Mouse (Mus musculus) cerebellum, postnatal 4 days (tissue): ENCODE data around the gene 4931414P19Rik.

Experiments used
- DNase-seq, 2 experiments: peaks; one replicate each; pipeline ENCODE4 v3.0.0; 2022; ENCODE audit warnings: low spot score in 2 of 2, mixed read lengths in 1 of 2

4931414P19Rik gene

DNA sequence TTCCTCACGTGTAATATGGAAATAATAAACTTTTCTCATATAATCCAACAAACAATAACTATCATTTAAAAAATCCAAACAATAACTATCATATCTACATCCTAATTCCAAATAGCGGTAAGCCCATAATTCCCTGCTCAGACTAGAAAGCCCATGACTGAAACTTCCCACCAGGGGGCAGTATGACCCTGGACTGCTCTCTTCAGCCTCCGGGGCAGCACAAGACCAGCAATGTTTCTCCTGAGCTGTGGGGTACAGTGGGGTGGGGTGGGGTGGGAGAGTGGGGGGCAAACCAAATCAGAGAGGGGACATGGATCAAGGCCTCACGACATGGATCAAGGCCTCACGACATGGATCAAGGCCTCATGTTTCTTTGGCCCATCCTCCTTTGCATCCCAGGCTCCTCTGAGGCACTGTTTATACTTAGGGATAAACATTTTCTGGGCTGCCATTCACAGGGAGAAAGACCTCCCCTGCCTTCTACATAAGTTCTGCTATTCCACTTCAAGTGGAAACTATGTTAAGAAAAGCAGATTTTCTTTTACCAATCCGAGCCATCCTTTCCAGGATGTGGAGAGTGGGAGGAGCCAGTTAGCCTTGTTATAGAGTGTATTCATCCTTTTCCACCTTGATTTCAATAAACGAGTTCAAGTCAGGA lies 22.0 kb downstream of the 4931414P19Rik start:
- peak in 1 of 2 experiments; percentile 67 for DNase-seq

DNA sequence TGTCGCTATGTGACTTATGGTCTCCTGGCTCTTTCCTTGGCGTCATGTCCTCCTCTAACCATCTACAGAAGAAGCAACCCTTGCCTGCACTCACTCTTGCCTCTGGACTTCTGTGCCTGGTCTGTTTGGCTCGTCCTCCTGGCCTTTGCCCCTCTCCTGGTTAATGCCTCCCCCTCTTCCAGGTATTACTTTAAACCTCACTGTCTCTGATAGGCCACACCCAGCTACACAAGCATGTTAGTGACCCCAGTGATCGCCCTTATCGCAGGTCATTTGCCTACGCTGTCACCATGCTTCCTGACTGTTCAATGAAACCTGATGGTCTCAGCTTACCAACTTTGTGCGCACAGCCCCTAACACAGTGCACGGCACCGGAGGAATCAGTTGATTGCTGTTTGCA lies 23.3 kb downstream of the 4931414P19Rik start:
- DNase-seq, result no peak

DNA sequence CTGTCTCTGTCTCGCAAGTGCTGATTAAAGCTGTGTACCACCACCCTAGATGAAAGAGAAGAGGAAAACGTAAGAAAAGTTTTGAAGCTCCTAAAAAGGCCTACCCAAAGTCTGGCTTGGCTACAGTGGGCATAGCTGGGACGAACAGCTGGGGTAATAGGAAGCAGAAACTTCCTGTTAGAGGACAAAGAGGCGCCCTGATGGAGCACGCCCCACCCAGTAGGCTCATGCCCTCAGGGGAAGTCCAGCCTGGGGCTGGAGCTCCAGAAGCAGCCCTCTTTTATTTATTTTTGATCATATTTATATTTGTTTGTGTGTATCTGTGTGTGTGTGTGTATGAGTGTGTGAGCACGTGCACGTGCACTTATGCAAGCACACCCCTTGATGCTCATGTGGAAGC lies 26.2 kb downstream of the 4931414P19Rik start:
- no peak for DNase-seq

DNA sequence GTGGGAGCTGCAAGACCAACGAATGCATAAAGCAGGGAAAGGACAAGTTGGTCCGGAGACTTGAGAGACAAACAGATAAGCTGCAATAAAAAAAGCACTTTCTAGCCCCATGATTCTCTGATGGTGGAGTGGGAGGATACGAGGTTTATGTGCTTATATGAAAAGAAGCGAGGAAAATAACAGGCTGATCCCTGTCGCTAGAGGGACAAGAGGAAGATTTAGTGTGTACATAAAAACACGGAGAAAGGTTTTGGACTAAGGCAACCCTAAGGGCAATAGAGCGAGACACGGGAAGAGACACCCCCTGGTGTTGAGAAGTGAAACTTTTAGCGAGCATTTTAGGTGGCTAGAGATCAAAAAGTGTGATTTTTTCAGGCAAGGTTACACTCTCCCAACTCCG lies 27.7 kb downstream of the 4931414P19Rik start:
- DNase-seq, result no peak

DNA sequence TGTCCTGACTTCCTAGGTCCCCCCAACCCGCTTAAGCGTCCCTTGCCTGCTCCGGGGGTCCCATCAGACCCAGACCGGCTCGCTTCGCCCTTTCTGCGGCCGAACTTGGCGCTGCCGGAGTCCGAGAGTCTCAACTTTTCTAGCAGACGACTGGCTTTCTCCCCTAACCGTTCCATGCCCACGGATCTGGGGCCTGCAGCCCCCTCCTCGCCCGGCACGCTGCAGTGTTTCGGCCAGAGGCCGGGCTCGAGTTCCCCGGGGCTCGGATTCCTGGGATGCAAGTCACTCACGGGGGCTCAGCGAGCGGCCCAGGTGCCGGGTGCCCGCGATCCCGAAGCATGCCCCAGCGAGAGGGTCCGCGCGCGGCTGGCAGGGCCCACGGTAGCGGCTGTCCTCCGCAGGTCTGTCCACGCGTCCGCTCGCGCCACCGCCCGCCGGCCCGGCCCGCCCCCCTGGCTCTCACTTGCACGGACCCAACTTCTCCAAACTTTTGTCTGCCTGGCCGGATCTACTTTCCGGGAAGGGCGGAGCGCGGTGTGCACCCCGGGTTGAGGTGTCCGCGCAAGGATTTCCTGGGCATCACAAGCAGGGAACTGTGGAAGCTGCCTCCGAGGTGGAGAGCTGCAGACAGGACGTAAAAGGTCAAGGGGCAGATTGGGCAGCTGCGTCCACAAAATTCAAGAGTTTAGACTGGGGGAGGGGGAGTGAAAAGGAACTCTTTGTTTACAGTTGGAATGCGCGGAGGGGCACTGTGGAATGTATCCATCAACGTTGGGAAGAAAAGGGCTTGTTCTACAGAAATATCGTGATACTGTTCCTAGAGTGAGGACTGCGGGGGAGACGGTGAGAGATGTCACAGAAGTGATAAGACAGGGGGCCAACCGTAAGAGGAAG lies 28.5 kb downstream of the 4931414P19Rik start, which contains the start of gene Ajuba:
Gene Ajuba (minus strand): TSS at position 470 of the 894 bp plus-strand sequence.
- DNase-seq, result peak in 1 of 2 experiments; percentile 70

DNA sequence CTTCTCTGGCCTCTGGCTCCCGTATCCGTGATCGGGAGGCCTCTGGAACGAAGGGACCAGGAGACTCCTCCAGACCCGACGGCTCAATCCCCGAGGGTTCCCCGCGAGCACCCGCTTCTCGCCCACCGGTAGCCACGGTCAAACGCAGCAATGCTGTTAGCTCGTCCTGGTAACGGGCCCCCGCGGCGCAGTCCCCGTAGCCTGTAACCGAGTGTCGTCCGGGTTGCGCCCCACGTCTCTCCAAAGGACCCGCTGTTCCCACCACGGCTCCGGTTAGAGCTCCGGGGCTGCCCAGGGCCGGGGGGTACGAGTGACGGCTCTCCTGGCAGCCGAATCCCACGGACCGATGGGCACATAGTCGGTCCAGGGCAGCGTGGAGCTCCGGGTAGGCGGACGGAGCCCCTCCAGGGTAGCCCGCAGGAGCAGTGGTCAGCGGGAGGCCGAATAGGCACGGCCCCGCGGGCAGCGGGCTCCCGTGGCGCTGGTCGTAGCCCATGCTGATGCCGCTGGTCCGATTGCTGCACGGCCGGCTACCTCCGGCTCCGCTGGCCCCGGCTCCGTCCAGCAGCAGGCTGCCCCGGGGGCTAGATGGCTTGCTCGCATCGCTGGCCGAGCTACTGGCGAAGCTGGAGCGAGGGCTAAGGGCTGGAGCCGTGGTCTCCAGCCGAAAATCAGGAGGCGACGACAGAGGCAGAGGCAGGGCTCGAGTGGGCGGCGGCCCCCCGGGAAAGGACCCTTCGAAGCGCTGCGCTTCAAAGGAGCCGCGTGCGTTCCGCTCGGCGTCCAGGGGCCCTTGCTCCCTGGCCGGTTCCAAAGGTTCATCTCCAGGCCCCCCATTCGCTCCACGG lies 29.3 kb downstream of the 4931414P19Rik start:
- no peak for DNase-seq

DNA sequence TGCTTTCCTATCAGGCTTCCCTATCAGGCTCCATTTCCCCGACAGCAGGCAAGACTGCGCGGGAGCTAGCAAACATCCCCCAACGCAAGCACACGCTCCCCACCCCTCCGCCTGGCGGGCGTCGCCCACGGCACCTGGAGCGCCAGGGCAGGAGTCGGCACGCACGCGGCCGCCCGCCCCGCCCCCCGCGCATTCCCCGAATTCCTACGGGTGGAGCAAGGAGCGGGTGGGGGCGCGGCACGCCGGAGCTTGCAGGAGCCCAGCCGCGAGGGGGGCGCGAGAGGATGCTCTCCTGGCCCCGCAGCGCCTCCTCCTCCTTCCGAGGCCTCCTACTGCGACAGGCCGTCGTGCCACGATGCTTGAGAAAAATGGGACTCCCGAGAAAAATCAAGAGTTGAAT lies 30.2 kb downstream of the 4931414P19Rik start:
- peak in 1 of 2 experiments; percentile 29 for DNase-seq

DNA sequence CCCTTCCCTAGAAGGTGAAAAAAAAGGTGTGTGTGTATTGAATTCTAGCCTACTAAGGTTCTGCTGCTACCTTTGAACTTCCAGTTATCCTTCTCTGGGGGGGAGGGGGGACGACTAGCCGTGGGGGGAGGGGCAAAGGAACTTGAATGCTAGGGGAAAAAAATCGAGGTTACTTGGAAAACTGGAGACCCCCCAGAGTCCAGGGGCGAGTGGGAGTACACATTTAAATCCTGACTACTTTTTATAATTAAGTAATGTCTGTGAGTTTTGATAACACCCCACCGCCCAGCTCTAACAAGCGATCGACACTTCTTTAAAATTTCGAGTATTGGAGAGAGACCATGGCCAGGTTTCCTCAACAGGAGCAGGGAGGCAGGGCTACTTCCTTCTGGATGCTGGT lies 30.8 kb downstream of the 4931414P19Rik start:
- DNase-seq, result no peak

DNA sequence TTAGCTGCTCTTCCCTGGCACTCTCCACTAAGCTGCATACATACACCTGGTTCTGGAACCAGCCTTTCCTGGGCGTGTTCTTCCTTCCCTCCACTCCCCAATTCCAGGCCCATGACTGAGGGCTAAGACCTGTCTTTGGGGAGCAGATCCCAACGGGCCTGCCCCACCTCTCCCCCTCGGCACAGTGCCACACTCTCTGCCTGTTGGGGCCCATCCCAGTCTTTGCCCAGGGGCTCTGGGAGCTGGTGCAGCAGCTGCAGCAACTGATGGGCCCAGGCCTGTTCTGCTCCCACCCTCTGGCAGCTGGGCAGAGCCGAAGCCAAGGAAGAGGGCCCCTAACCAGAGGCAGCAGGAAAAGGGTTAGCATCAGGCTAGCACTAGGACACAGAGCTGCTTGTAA lies 31.5 kb downstream of the 4931414P19Rik start:
- DNase-seq, result no peak

DNA sequence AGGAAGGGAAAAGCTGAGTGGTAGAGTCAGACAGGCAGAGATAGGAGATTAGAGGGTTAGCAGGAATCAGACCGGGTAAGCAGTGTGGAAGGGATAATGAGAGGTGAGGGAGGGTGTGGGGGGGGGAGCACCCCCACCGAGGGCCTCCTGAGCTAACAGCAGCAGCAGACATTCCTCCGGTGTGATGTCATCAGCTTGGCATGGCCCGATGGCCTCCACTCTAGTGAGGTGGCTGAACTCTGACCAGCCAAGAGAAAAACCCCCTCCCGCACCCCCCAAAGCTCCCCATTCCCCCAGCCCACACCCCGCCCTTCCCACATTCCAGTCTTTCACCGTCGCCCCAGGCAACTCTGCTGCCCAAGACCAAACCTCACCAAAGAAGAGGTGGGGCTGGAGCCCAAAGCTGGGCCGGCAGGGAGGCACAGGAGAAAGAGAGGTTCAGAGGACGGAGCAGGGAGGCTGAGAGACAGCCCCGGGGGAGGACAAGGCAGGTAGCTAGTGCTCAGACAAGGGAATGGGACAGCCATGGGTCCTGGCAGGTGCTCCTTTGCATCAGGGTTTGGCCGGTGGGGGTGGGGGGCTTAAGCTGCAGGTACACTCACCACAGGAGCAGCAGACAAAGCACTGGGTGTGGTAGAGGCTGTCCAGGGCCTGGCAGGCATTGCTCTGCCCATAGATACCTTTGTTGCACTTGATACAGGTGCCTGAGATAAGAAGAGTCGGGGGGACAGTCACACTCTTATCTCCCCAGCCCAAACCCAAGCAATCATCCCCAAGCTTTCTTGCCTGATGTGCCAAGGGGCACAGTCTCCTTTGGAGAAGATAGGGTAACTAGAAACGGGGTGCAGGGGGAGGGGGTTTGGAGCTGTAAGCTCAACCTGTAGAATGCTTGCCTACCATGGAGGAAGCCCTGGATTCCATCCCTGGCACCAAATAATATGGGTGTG lies 32.7 kb downstream of the 4931414P19Rik start:
- DNase-seq, result no peak

DNA sequence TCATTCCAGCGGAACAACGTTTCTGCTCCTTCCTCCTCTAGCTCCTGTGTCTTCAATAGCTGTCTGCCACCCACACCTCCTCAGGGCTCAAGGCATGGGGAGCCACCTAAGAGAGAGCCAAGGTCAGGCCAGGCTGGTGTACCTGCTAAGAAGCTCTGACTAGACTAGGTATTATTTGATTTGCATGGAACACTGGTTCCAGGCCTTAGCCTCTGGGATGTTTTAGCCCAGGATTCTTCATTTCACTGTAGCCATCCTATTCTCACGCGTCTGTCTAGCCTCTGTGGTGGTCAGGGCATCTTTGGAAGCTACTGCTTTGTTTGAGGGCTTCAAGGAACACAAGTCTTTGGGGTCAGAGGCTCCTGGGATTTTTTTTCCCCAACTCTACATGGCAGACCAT lies 33.7 kb downstream of the 4931414P19Rik start:
- no peak for DNase-seq

DNA sequence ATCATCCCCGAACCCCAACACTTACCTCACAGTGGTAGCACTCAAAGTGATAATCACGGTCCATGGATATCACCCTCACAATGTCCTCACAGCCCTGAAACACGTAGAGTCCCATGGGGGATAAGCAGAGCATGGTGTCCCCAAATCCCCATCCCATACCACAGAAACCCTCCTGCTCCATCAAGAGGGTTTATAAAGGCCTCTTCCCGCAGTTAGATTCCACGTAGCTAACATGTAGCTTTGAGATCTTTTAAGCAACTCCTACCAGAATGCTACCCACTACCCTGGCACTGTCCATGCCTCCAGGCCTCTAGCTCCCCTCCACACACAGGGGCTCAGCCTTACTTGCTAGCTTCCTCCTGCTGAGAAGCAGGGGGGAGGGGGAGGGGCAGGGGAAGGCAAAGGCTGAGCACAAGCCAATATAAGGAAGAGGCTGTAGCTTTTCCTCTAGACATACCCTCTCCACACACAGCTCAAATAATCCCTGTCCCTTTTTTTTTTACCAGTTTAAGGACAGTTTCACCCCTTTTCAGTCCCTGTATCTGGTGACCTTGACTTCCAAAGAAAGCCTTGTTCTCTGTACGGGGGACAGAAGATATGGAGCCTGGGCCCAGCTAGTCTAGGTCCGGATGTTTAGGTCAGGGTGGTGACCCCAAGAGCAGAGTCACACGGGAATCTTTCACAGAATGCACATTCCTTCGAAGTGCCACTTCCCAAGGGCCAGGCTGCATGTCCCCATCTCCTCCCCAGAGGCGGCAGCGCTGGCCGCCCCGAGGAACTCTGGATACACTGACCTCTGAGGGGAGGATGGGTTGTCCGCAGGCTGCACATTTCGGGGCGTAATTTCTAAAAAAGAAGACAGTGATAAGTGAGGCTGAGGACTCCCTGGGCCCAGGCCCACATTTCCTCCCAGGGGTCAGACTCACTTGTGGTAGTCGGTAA lies 36.1 kb downstream of the 4931414P19Rik start:
- DNase-seq, result no peak

DNA sequence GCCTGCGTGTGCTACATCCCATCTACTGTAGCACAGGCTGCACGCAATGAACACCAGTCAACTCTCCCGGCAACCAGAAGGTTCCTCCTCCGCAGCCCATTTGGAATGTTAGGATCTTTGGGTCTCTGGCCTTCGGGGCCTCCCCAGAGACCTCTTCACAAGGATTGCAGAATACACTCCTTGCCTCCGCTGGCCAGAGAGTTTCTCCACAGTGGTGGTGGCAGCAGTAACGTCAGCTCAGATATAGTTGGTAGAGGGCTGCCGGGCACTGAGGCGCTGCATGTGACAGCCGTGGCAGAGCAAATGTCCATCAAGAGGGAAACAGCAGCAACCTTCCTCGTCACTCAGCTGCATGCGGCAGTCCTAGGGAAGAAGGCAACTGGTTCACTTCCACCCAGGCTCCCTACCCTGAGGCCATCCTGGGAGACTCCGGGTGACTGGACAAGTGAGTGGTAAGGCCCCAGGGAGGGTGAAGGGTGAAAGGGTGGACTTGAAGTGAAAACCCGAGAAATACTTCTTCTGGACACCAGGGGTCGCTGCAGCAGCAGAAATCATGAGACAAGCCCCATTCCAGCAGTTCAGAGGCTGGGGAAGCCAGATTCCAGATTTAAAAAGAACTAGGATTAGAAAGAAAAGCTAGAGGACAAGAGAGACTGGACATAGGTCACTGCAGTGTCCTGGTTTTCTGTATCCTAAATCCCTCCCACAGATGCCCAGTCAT lies 36.9 kb downstream of the 4931414P19Rik start:
- DNase-seq, result peak in 1 of 2 experiments; percentile 72

DNA sequence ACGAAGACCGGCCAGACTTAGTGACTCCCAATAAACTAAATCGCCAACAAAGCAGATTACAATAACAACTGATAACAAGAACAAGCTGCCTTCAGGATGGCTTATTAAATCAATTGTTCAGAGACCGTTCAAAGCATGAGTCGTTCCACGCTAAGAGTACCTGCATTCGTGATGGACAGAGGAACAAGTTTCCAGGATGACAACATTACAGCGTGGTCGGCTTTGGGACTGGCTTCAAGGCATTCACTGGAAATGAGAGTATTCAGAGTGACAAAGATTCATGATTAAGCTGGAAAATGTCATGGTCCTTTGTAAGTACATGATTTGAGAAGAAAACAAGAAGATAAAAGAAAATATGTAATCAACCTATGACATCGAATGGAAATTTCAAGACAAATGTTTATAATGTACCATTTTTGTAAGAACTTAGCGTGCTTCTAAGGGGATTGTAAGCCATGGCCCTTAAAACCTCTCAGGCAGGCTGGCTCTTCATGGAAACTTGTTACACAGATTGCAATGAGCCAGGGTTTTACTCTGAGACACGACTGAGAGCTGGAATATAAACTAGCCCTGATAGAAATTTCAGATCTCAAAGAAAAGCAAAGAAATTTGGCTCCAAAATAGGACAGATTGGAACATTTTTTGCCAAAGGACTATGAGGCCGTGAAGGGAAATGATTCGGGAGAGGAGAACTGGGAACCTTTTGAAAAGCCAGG lies 45.1 kb downstream of the 4931414P19Rik start:
- no peak for DNase-seq

DNA sequence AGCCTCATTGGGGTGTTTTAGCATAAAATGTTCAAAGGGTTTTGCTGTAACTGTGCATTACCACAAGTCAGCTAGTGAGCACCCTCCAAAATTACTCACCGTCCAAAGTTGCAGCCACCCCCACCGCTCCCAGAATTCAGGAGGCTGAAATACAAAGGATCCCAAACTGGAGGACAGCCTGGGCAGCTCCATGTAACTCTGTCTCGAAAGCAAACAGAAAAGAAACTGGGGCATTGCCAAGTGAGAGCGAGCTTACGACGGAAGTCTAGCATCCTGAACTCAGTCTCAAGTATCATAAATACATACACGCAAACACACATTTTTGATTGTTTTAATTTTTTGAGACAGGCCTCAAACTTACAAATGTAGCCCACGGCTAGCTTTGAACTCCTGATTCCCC lies 48.5 kb downstream of the 4931414P19Rik start:
- no peak for DNase-seq

DNA sequence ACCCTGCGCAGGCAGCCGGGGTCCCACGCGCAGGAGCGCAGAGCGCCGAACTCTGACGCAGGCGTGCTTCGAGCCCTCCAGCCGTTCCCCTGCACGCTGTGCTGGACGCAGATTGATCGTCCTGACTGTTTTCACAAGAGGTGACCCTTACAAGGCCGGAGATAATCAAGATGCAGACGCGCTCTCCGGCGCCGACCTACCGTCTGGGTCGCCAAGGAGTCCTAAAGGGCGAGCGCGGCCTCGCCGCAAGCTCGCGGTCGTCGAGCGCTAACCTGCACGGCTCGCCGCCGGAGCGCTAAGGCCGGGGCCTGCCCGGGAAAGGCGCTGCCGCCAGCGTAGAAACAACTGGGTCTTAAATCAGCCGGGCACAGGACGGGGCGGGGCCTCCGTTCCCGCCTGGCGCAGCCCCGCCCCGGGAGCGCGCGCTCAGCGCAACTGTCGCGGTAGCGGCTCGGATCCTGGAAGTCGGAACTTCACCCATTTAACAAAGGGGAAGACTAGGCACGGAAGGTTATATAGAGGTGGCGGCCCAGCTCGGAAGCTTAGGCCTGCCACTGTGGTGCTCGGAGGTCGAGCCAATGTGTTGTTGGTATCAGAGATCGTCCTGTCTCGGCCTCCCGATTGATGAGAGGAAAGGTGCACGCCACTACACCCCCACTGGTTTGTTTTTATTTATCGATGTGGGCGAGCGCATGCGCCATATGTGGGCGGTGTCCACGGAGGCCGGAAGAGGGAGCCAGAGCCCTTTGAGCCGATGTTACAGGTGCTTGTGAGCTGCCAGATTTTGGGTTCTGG lies 51.6 kb downstream of the 4931414P19Rik start, which contains the start of gene Haus4:
Gene Haus4 (minus strand): TSS at position 642 of the 795 bp plus-strand sequence.
- peak; percentile 36 to 72 for DNase-seq

DNA sequence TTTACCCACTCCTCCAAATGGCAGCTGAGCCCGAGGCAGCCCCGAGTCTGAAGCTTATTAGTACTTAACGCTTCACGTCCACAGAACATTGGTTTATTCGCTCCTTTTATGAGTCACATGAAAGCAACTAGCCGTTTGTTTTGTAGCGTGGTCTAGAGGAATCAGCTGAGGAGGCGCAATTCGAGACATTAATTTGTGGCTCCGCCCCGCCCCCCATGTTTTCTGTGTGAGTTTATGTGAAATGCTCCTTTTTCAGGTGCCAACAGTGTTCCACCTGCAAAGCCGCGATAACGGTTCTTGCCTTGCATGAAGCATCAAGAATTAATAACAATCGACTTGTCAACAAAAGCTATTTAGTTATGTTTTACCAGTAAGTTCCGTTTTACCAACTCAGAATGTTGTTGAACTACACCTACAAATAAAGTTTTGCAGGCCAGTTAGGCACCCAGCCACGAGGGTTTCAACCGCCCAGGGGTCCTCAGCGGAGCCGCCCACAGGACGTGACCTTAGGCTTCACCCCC lies 52.3 kb downstream of the 4931414P19Rik start:
- DNase-seq, result no peak
